Mouse (Mus musculus): ENCODE results near the gene Fgfr2. TPM values are rescaled to one million over a fixed set of nuclear protein-coding genes. Genes with fewer than 3 reads are reported as not detected.

Fgfr2 gene
- polyA plus RNA-seq, 1 experiment from 2014 or later = 93.6 TPM

DNA sequence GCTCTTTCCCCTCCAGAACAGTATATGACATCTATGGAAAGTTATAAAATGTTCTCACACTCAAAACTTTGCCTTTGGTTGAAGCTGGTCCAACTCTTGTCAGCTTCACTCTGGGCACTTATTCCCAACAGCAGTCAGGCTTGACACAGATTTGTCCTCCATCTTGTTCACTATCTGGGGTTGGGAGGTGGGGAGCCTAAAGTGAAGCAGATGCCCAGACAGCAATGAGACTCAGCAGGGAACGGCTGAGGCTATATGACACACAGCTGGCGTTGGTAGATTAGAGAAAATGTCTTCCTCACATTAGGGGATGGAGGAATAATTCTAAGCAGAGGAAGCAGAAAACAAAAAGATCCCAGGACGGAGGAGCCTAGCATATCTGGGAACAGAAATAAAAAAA, 724.7 kb downstream of the Fgfr2 start:
- no peak overlapping the region for H3K9ac ChIP-seq (ENCODE audit: low read length)
- H3K4me2 ChIP-seq (ENCODE audit: low read depth, low read length, severe bottlenecking) = no peak overlapping the region
- H3K36me3 ChIP-seq (ENCODE audit: control insufficient read depth, insufficient read depth, low read length) = no peaks in the 10 kb centered on the region
- H3K4me1 ChIP-seq (replicated peaks; ENCODE audit: control insufficient read depth, insufficient read depth, low read length) = no peaks in the 10 kb centered on the region
- H3K9me3 ChIP-seq (ENCODE audit: control insufficient read depth, low read length) = no peaks in the 10 kb centered on the region
- ATAC-seq (replicated peaks; ENCODE audit: low FRiP score) (no peak), DNase-seq (ENCODE audit: low spot score) (no peak)
- H3K4me3 ChIP-seq (ENCODE audit: low read depth, low read length) = no peak overlapping the region
- H3K27me3 ChIP-seq (ENCODE audit: control insufficient read depth, insufficient read depth, low read length) = no peaks in the 10 kb centered on the region
- 73% methylated on average over 3 of the region's 3 CpGs for WGBS
- H3K27ac ChIP-seq (ENCODE audit: low read depth, low read length) = no peak overlapping the region

DNA sequence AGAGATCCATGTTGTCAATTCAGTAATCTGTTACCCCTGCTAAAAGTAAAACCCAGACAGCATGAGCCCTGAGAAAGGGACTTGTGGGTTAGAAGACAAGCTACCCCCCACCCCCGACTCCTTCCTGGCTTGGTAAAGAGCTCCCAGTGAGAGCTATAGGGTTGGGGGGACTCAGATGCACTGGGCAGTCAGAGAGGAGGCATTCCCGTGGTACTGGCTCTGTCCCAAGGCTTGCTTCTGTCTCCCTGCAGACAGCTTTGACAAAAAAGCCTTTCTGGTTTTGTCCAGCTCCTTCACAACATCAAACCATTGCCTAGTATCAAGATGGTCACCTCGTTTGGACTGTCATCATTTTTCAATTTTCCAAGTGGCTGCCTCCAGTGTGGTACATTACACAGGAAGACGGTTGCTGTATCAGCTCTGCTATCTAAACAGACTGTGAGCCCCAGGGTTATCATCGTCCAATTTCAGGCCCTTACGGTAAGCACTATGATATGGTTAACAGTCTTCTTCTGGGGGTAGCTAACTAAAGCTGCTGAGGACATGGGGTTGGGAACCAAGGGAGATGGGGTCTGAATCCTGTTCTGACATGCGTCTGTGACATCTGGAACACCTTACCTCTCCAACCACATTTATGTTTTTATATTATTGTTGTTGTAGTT, 726.4 kb downstream of the Fgfr2 start:
- no peak for ATAC-seq (replicated peaks; ENCODE audit: low FRiP score)
- no peak overlapping the region for H3K27ac ChIP-seq (ENCODE audit: low read depth, low read length)
- 73% methylated on average over 7 of the region's 7 CpGs for WGBS

DNA sequence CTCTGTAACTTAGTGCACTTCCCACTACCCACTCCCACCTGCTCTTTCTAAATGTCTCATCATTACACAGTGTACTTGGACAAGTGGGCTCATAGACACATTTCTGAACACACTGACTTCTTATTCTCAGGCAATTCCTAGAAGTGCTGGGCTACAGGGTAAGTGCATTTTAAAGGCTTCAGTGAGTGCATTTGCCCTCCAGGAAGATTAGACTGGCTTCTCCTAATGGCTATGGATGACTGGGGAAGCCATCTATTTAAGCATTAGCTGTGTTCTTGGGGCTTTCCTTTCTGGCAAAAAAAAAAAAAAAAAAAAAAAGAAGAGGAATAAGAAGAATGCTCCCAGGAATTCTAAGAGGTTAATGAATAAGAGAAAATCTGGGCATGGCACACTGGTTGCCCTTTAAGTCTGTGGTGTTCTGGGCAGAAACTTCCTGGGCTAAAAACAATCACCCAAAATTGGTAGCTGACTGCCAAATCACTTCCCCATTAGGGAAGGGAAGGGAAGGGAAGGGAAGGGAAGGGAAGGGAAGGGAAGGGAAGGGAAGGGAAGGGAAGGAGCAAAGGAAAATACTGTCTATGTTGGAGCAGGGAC, 729.5 kb downstream of the Fgfr2 start:
- H3K36me3 ChIP-seq (ENCODE audit: control insufficient read depth, insufficient read depth, low read length) = no peaks in the 10 kb centered on the region
- no peaks in the 10 kb centered on the region for H3K9me3 ChIP-seq (ENCODE audit: control insufficient read depth, low read length)
- no peaks in the 10 kb centered on the region for H3K27me3 ChIP-seq (ENCODE audit: control insufficient read depth, insufficient read depth, low read length)
- ATAC-seq (replicated peaks; ENCODE audit: low FRiP score) = no peak
- DNase-seq (ENCODE audit: low spot score) = no peak
- no peak overlapping the region for H3K9ac ChIP-seq (ENCODE audit: low read length)
- no peaks in the 10 kb centered on the region for H3K4me1 ChIP-seq (replicated peaks; ENCODE audit: control insufficient read depth, insufficient read depth, low read length)
- H3K4me2 ChIP-seq (ENCODE audit: low read depth, low read length, severe bottlenecking) = no peak overlapping the region
- H3K4me3 ChIP-seq (ENCODE audit: low read depth, low read length) = no peak overlapping the region
- H3K27ac ChIP-seq (ENCODE audit: low read depth, low read length) = no peak overlapping the region

More for the DNA sequence above, 726.4 kb downstream of the Fgfr2 start:
- no peak overlapping the region for H3K4me2 ChIP-seq (ENCODE audit: low read depth, low read length, severe bottlenecking)
- no peaks in the 10 kb centered on the region for H3K9me3 ChIP-seq (ENCODE audit: control insufficient read depth, low read length)
- no peaks in the 10 kb centered on the region for H3K36me3 ChIP-seq (ENCODE audit: control insufficient read depth, insufficient read depth, low read length)
- no peak for DNase-seq (ENCODE audit: low spot score)
- no peaks in the 10 kb centered on the region for H3K27me3 ChIP-seq (ENCODE audit: control insufficient read depth, insufficient read depth, low read length)
- H3K4me1 ChIP-seq (replicated peaks; ENCODE audit: control insufficient read depth, insufficient read depth, low read length) = no peaks in the 10 kb centered on the region
- H3K4me3 ChIP-seq (ENCODE audit: low read depth, low read length) = no peak overlapping the region
- H3K9ac ChIP-seq (ENCODE audit: low read length) = no peak overlapping the region

DNA sequence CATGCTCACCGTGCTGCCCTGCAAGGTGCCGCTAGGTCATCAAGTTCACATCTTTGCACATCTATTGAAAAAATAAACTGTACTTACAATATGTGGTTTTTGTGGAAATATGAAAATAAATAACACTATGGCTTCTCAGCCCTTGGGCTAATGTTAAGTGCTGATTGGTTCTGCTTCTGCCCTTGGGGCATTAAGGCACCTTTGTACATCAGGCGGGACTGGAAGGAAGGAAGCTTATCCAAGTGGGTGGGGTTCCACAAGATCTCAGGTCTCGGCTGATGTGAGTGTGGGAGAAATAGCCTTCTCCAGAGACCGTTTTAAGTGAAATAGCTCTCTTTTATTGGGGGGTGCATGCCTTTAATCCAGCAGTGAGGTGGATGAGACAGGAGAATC, 730.1 kb downstream of the Fgfr2 start:
- H3K9ac ChIP-seq (ENCODE audit: low read length) = no peak overlapping the region
- no peaks in the 10 kb centered on the region for H3K36me3 ChIP-seq (ENCODE audit: control insufficient read depth, insufficient read depth, low read length)
- 87% methylated on average over 5 of the region's 5 CpGs for WGBS
- ATAC-seq (replicated peaks; ENCODE audit: low FRiP score) (no peak), DNase-seq (ENCODE audit: low spot score) (no peak)
- H3K9me3 ChIP-seq (ENCODE audit: control insufficient read depth, low read length) = no peaks in the 10 kb centered on the region
- no peaks in the 10 kb centered on the region for H3K4me1 ChIP-seq (replicated peaks; ENCODE audit: control insufficient read depth, insufficient read depth, low read length)
- no peak overlapping the region for H3K27ac ChIP-seq (ENCODE audit: low read depth, low read length)
- H3K4me3 ChIP-seq (ENCODE audit: low read depth, low read length) = no peak overlapping the region
- H3K4me2 ChIP-seq (ENCODE audit: low read depth, low read length, severe bottlenecking) = no peak overlapping the region
- H3K27me3 ChIP-seq (ENCODE audit: control insufficient read depth, insufficient read depth, low read length) = no peaks in the 10 kb centered on the region

DNA sequence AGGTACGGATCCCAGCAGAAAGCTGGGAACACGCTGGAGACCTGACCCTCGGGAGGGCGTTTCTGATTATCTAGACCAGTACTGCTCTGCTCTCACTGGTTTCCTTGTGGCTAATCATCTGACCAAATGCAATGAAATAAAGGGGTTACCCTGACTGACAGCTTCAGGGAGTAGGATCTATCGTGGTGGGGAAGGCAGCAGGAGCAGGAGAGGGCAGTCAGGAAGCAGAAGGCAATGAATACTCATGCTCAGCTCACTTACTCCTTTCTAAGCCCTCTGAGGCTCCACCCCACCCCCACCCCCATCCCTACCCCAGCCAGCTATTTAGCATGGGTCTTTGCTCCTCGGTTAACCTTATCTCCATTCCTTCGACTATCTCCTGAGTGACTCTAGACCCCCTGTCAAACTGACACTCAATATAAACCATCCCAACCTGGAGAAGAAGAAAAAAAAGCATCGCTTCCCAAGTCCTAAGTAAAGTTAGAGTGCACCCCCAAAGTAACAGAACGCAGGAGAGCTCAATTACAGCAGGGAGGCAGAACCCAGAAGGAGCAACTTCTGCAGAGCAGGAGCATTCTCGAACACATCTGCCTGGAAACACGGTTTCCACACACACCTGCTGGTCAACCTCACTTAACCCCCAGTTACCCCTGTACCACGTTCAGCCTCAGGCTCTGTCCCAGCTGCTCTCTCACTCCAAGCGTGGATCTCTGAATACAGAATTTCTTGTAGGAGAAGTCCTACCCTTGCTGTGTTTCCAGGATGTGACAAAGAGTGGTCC, 730.7 kb downstream of the Fgfr2 start:
- Histone ChIP-seq H3K4me1 (replicated peaks; ENCODE audit: control insufficient read depth, insufficient read depth, low read length) (no peaks in the 10 kb centered on the region), H3K9ac (ENCODE audit: low read length) (no peak overlapping the region), H3K27me3 (ENCODE audit: control insufficient read depth, insufficient read depth, low read length) (no peaks in the 10 kb centered on the region), H3K4me2 (ENCODE audit: low read depth, low read length, severe bottlenecking) (no peak overlapping the region), H3K27ac (ENCODE audit: low read depth, low read length) (no peak overlapping the region), H3K9me3 (ENCODE audit: control insufficient read depth, low read length) (no peaks in the 10 kb centered on the region), H3K4me3 (ENCODE audit: low read depth, low read length) (no peak overlapping the region), H3K36me3 (ENCODE audit: control insufficient read depth, insufficient read depth, low read length) (no peaks in the 10 kb centered on the region)
- 78% methylated on average over 13 of the region's 13 CpGs for WGBS
- DNase-seq (ENCODE audit: low spot score) (no peak), ATAC-seq (replicated peaks; ENCODE audit: low FRiP score) (no peak)

DNA sequence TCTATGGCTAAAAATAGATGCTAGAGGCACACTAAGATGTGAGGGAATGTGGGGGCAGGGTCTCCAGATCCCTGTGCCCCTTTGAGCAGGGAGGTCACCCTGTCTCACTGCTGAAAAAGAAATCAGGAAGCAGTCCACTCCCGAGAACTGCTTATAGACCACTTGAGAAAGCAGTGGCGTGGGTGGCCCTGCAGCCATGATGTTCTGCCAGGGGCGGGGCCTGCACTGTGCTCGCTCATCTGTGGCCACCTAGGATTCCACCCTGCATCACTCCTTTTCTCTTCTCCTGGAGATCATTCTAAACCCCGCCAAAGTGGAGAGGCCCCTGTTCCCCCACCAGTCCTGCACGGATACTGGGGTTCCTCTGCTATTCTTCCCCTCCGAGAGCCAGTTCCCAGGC, 733.7 kb downstream of the Fgfr2 start:
- H3K4me3 ChIP-seq (ENCODE audit: low read depth, low read length) = no peak overlapping the region
- no peak overlapping the region for H3K9ac ChIP-seq (ENCODE audit: low read length)
- ATAC-seq (replicated peaks; ENCODE audit: low FRiP score) (no peak), DNase-seq (ENCODE audit: low spot score) (no peak)
- H3K9me3 ChIP-seq (ENCODE audit: control insufficient read depth, low read length) = no peaks in the 10 kb centered on the region
- no peaks in the 10 kb centered on the region for H3K36me3 ChIP-seq (ENCODE audit: control insufficient read depth, insufficient read depth, low read length)
- H3K4me1 ChIP-seq (replicated peaks; ENCODE audit: control insufficient read depth, insufficient read depth, low read length) = peaks cover 10% of the 10 kb centered on the region
- H3K27ac ChIP-seq (ENCODE audit: low read depth, low read length) = no peak overlapping the region
- WGBS = 79% methylated on average over 7 of the region's 7 CpGs
- H3K27me3 ChIP-seq (ENCODE audit: control insufficient read depth, insufficient read depth, low read length) = no peaks in the 10 kb centered on the region
- H3K4me2 ChIP-seq (ENCODE audit: low read depth, low read length, severe bottlenecking) = no peak overlapping the region

DNA sequence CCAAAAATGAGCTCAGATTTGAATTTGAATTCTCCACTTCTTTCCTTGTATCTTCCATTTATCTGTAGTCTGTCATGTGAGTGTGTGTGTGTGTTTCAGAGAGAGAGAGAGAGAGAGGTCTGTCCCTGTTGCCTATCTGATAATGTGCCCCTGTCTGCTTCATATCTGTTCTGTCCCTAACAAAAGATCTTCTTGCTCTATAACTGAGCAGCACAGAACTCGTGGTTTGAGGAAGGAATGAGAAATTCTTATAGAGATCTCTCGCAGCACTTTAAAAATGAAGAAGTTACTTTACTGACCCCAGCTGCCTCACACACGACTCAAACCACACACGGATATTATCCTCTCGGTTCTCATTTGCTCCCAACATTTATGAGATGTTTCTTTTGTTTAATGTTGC, 735.6 kb downstream of the Fgfr2 start:
- DNase-seq (ENCODE audit: low spot score) (no peak), ATAC-seq (replicated peaks; ENCODE audit: low FRiP score) (no peak)
- Histone ChIP-seq H3K4me1 (replicated peaks; ENCODE audit: control insufficient read depth, insufficient read depth, low read length) (peaks cover 12% of the 10 kb centered on the region), H3K27ac (ENCODE audit: low read depth, low read length) (no peak overlapping the region), H3K4me3 (ENCODE audit: low read depth, low read length) (no peak overlapping the region), H3K27me3 (ENCODE audit: control insufficient read depth, insufficient read depth, low read length) (no peaks in the 10 kb centered on the region), H3K9ac (ENCODE audit: low read length) (no peak overlapping the region), H3K4me2 (ENCODE audit: low read depth, low read length, severe bottlenecking) (no peak overlapping the region), H3K9me3 (ENCODE audit: control insufficient read depth, low read length) (no peaks in the 10 kb centered on the region), H3K36me3 (ENCODE audit: control insufficient read depth, insufficient read depth, low read length) (no peaks in the 10 kb centered on the region)
- 87% methylated on average over 5 of the region's 5 CpGs for WGBS

DNA sequence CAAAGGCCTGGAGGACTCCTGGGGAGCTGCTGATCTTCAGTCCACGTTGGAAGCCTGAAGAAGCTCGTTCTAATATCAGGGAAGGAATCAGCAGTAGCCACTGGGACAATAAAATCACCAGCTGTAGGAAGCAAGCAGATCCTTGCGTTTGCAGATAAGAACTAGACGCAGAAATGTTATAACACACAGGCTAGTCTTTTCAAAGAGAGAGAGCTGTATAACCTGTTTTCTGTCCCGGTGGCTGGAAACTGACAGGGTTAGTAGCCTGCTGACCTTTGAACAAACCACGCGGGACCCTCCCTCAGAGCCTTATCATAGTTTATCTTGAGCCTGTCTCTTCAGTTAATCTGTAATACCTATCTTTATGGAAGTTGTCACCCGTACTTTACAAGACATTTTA, 736.8 kb downstream of the Fgfr2 start:
- ATAC-seq (replicated peaks; ENCODE audit: low FRiP score) = no peak
- no peak overlapping the region for H3K4me2 ChIP-seq (ENCODE audit: low read depth, low read length, severe bottlenecking)
- H3K36me3 ChIP-seq (ENCODE audit: control insufficient read depth, insufficient read depth, low read length) = no peaks in the 10 kb centered on the region
- no peak overlapping the region for H3K9ac ChIP-seq (ENCODE audit: low read length)
- no peak overlapping the region for H3K4me3 ChIP-seq (ENCODE audit: low read depth, low read length)
- H3K27ac ChIP-seq (ENCODE audit: low read depth, low read length) = no peak overlapping the region
- H3K4me1 ChIP-seq (replicated peaks; ENCODE audit: control insufficient read depth, insufficient read depth, low read length) = peaks cover 12% of the 10 kb centered on the region
- H3K9me3 ChIP-seq (ENCODE audit: control insufficient read depth, low read length) = no peaks in the 10 kb centered on the region
- 43% methylated on average over 8 of the region's 8 CpGs for WGBS
- no peaks in the 10 kb centered on the region for H3K27me3 ChIP-seq (ENCODE audit: control insufficient read depth, insufficient read depth, low read length)
- no peak for DNase-seq (ENCODE audit: low spot score)
